12 mouse cellular contexts compared by ENCODE assay signal in genomic region chr10:41040530-41041085, GRCm38 (mm10). TPM values are rescaled to one million over a fixed set of nuclear protein-coding genes. Genes with fewer than 3 reads are reported as not detected.
DNase-seq lines count a peak whose midpoint lies in the region; ATAC-seq and TF ChIP-seq lines count a peak whose summit lies in the region.
"Had no signal": no experiment of that assay in that cellular context is flagged by ENCODE, and none has a peak within 500 bp of the region (broad histone marks: within the 10 kb centered on the region; RNA-seq: fewer than 3 reads in every experiment).

No protein-coding gene starts in this region.

- no peak for TF ChIP-seq CTCF in lung, embryonic 14.5 days (IDR thresholded peaks at IDR 0.05; ENCODE audit: low read depth)

- no peak for ATAC-seq in forebrain, embryonic 16.5 days
- ATAC-seq in lung, embryonic 14.5 days (ENCODE audit: insufficient read depth), result peak; percentile 49; the same call in 1 of the 2 replicates
- ATAC-seq in limb, embryonic 11.5 days (ENCODE audit: insufficient number of reproducible peaks, low FRiP score, low TSS enrichment, low read depth), result 0 out of 2 replicates have a peak, but pooled peaks have one; percentile 21
- peak; percentile 49; the same call in 1 of the 2 replicates for ATAC-seq in stomach, embryonic 14.5 days (ENCODE audit: insufficient number of reproducible peaks, insufficient read depth, low FRiP score, low read depth)

- H3K9me3 ChIP-seq in forebrain, embryonic 10.5 days, result no peaks in the 10 kb centered on the region
- no peaks in the 10 kb centered on the region for H3K9me3 ChIP-seq in forebrain, embryonic 16.5 days (ENCODE audit: control insufficient read depth, low read length)
- H3K9me3 ChIP-seq in lung, embryonic 14.5 days (ENCODE audit: low read depth, low read length), result no peaks in the 10 kb centered on the region
- no peaks in the 10 kb centered on the region for H3K9me3 ChIP-seq in limb, embryonic 11.5 days (ENCODE audit: control insufficient read depth, low read length)
- no peaks in the 10 kb centered on the region for H3K9me3 ChIP-seq in stomach, embryonic 14.5 days (ENCODE audit: control insufficient read depth, low read depth, low read length)
- H3K9me3 ChIP-seq: G1E had no signal

- no peaks in the 10 kb centered on the region for H3K27me3 ChIP-seq in forebrain, embryonic 10.5 days (ENCODE audit: poor library complexity, severe bottlenecking)
- H3K27me3 ChIP-seq in forebrain, embryonic 16.5 days (replicated peaks; ENCODE audit: control insufficient read depth, insufficient read depth, low read length), result no peaks in the 10 kb centered on the region
- no peaks in the 10 kb centered on the region for H3K27me3 ChIP-seq in lung, embryonic 14.5 days (ENCODE audit: insufficient read depth, low read length)
- no peaks in the 10 kb centered on the region for H3K27me3 ChIP-seq in limb, embryonic 11.5 days (ENCODE audit: control insufficient read depth, insufficient read depth, low read length)
- no peaks in the 10 kb centered on the region for H3K27me3 ChIP-seq in stomach, embryonic 14.5 days (ENCODE audit: control insufficient read depth, insufficient read depth, low read length)

- no peak overlapping the region for H3K9ac ChIP-seq in forebrain, embryonic 16.5 days (replicated peaks; ENCODE audit: low read depth, low read length)
- H3K9ac ChIP-seq in lung, embryonic 14.5 days, result no peak overlapping the region
- H3K9ac ChIP-seq in limb, embryonic 11.5 days (ENCODE audit: low read length), result no peak overlapping the region
- H3K9ac ChIP-seq in stomach, embryonic 14.5 days (replicated peaks; ENCODE audit: low read depth, low read length), result no peak overlapping the region

- no peak overlapping the region for H3K4me2 ChIP-seq in forebrain, embryonic 16.5 days (ENCODE audit: low read length)
- no peak overlapping the region for H3K4me2 ChIP-seq in lung, embryonic 14.5 days
- no peak overlapping the region for H3K4me2 ChIP-seq in limb, embryonic 11.5 days (ENCODE audit: low read depth, severe bottlenecking)
- H3K4me2 ChIP-seq in stomach, embryonic 14.5 days (replicated peaks; ENCODE audit: low read depth, low read length), result no peak overlapping the region

- DNase-seq in forebrain, embryonic 10.5 days (ENCODE audit: extremely low spot score, low spot score), result no peak
- DNase-seq in lung, embryonic 14.5 days, result no peak
- no peak for DNase-seq in lung, adult 18-20 months
- DNase-seq in limb, embryonic 11.5 days (ENCODE audit: low spot score), result no peak
- no peak for DNase-seq in spleen, adult 18-20 months
- no peak for DNase-seq in Muller cell, postnatal 12 days (ENCODE audit: inconsistent ontology term)
- DNase-seq: heart, adult 2 months; right cerebral cortex, postnatal 25 days had no signal

- no peaks in the 10 kb centered on the region for H3K36me3 ChIP-seq in forebrain, embryonic 10.5 days (replicated peaks)
- H3K36me3 ChIP-seq in forebrain, embryonic 16.5 days (ENCODE audit: control insufficient read depth, insufficient read depth), result no peaks in the 10 kb centered on the region
- no peaks in the 10 kb centered on the region for H3K36me3 ChIP-seq in lung, embryonic 14.5 days (ENCODE audit: insufficient read depth)
- H3K36me3 ChIP-seq in limb, embryonic 11.5 days (ENCODE audit: control insufficient read depth, insufficient read depth, low read length), result no peaks in the 10 kb centered on the region
- H3K36me3 ChIP-seq in stomach, embryonic 14.5 days (ENCODE audit: control insufficient read depth, insufficient read depth, low read length), result no peaks in the 10 kb centered on the region
- H3K36me3 ChIP-seq: G1E had no signal

- 0 out of 2 replicates have a peak overlapping the region, but pooled peaks have one; percentile 40 for H3K27ac ChIP-seq in forebrain, embryonic 10.5 days
- no peak overlapping the region for H3K27ac ChIP-seq in forebrain, embryonic 16.5 days (ENCODE audit: low read length)
- H3K27ac ChIP-seq in lung, embryonic 14.5 days (ENCODE audit: low read depth), result no peak overlapping the region
- no peak overlapping the region for H3K27ac ChIP-seq in limb, embryonic 11.5 days (replicated peaks; ENCODE audit: low read depth, low read length)
- H3K27ac ChIP-seq in stomach, embryonic 14.5 days (ENCODE audit: low read length), result no peak overlapping the region
- H3K27ac ChIP-seq: heart, adult 2 months had no signal

- H3K4me1 ChIP-seq in forebrain, embryonic 10.5 days, result peaks cover 10% of the 10 kb centered on the region
- H3K4me1 ChIP-seq in forebrain, embryonic 16.5 days (replicated peaks; ENCODE audit: control insufficient read depth, insufficient read depth, low read length), result peaks cover 16% of the 10 kb centered on the region
- H3K4me1 ChIP-seq in lung, embryonic 14.5 days (ENCODE audit: insufficient read depth), result no peaks in the 10 kb centered on the region
- no peaks in the 10 kb centered on the region for H3K4me1 ChIP-seq in limb, embryonic 11.5 days (ENCODE audit: control insufficient read depth, insufficient read depth, low read length)
- H3K4me1 ChIP-seq in stomach, embryonic 14.5 days (ENCODE audit: control insufficient read depth, insufficient read depth, low read length), result no peaks in the 10 kb centered on the region

- H3K4me3 ChIP-seq in forebrain, embryonic 10.5 days, result no peak overlapping the region
- no peak overlapping the region for H3K4me3 ChIP-seq in forebrain, embryonic 16.5 days (replicated peaks; ENCODE audit: low read length)
- no peak overlapping the region for H3K4me3 ChIP-seq in lung, embryonic 14.5 days (ENCODE audit: low read depth, low read length)
- no peak overlapping the region for H3K4me3 ChIP-seq in limb, embryonic 11.5 days (ENCODE audit: low read depth, low read length)
- H3K4me3 ChIP-seq in stomach, embryonic 14.5 days (ENCODE audit: low read depth, low read length), result no peak overlapping the region
- H3K4me3 ChIP-seq: heart, adult 2 months had no signal

RNA-seq across cellular contexts. Expression of gene Gpr6, which starts 31.5 kb away (rescaled TPM):
- not detected in 2 replicates for polyA plus RNA-seq in forebrain, embryonic 10.5 days (2016; fragmentation: Nextera tagmentation; extraction: Ambion mirVana)
- 2.0 and 3.3 TPM in 2 replicates for polyA plus RNA-seq in forebrain, embryonic 16.5 days (2015; fragmentation: Nextera tagmentation; extraction: Ambion mirVana)
- not detected in 2 replicates for polyA plus RNA-seq in lung, embryonic 14.5 days (2014; fragmentation: Nextera tagmentation; extraction: Ambion mirVana)
- not detected in 2 replicates for polyA plus RNA-seq in limb, embryonic 11.5 days (2014; fragmentation: Nextera tagmentation; extraction: Ambion mirVana)
- not detected in 2 replicates for polyA plus RNA-seq in stomach, embryonic 14.5 days (2014; fragmentation: Nextera tagmentation; extraction: Ambion mirVana)
- polyA plus RNA-seq: G1E; heart, adult 2 months; urinary bladder, adult 2 months had no signal
